Mouse (Mus musculus): Measurements from ENCODE around the gene Man2b1.
"Not testable (repeated sequence)": the region's sequence is repeated elsewhere in the genome, so short reads cannot be mapped to it uniquely, and the experiment has no call there.

The Man2b1 gene

GRCm38 (mm10) chr8:85119052-85119981 is 36.2 kb downstream of the Man2b1 start:
- peak; percentile 33 for DNase-seq (ENCODE audit: low read depth, low spot score)

- not testable (repeated sequence) for DNase-seq (ENCODE audit: low read depth, low spot score)
These were observed 37.2 kb downstream of the Man2b1 start for GRCm38 (mm10) chr8:85120251-85120650.

- DNase-seq (ENCODE audit: low read depth, low spot score): no peak
These were observed 39.9 kb downstream of the Man2b1 start, which contains the start of gene Zfp791 for GRCm38 (mm10) chr8:85122995-85123394. Zfp791 (minus strand) TSS chr8:85123095.

- DNase-seq (ENCODE audit: low read depth, low spot score): no peak
These were observed 40.6 kb downstream of the Man2b1 start for GRCm38 (mm10) chr8:85123691-85124090.

GRCm38 (mm10) chr8:85132335-85132734 is 49.3 kb downstream of the Man2b1 start:
- DNase-seq (ENCODE audit: low read depth, low spot score): no peak

GRCm38 (mm10) chr8:85135690-85136089 is 52.6 kb downstream of the Man2b1 start:
- not testable (repeated sequence) for DNase-seq (ENCODE audit: low read depth, low spot score)

GRCm38 (mm10) chr8:85142516-85142915 is 59.4 kb downstream of the Man2b1 start:
- peak; percentile 43 for DNase-seq (ENCODE audit: low read depth, low spot score)

Measured in skeletal muscle tissue, adult 2 months (tissue).